Comparison of ENCODE assay signal across 25 mouse cellular contexts in the genomic region with DNA sequence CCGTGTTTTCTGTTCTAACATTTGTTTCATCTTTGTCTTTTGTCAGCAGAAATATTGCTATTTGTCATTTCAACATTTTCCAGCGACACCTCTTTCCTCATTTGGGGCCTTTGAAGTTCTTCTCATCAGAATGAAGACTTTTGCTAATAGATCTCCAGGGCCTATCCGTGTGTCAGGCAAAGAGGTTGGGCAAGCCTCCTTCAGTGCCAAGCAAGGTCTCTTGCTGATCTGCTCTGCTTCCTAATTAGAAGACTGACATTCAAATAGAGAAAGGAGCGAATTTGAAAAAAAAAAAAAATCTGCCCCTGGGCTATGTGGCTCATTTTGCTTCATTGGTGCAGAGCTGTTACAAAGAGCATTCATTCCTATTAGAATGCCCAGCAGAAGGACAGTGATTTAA. TPM values are rescaled to one million over a fixed set of nuclear protein-coding genes. Genes with fewer than 3 reads are reported as not detected.
A peak's percentile ranks its signal among the peaks of the same experiment; 100 is the strongest.
DNase-seq lines count a peak whose midpoint lies in the region; ATAC-seq and TF ChIP-seq lines count a peak whose summit lies in the region.
"Had no signal": no experiment of that assay in that cellular context is flagged by ENCODE, and none has a peak within 500 bp of the region (broad histone marks: within the 10 kb centered on the region; RNA-seq: fewer than 3 reads in every experiment).

No protein-coding gene starts in this region.

- no peak for TF ChIP-seq POLR2A in brain, embryonic 14.5 days (IDR thresholded peaks at IDR 0.05; ENCODE audit: borderline replicate concordance, extremely low read depth, insufficient read depth, insufficient read length, poor library complexity, severe bottlenecking)

- no peak overlapping the region for H3K4me2 ChIP-seq in forebrain, embryonic 14.5 days (ENCODE audit: low read length)
- no peak overlapping the region for H3K4me2 ChIP-seq in forebrain, embryonic 16.5 days (ENCODE audit: low read length)
- no peak overlapping the region for H3K4me2 ChIP-seq in midbrain, embryonic 15.5 days
- H3K4me2 ChIP-seq: embryonic facial prominence, embryonic 13.5 days; forebrain, embryonic 12.5 days; heart, embryonic 11.5 days; hindbrain, embryonic 12.5 days; hindbrain, embryonic 15.5 days had no signal

- 33% methylated on average over 4 of the region's 4 CpGs for WGBS in forebrain, embryonic 14.5 days
- WGBS in forebrain, embryonic 16.5 days, result 34% methylated on average over 4 of the region's 4 CpGs
- WGBS in midbrain, embryonic 15.5 days, result 56% methylated on average over 4 of the region's 4 CpGs
- WGBS in midbrain, embryonic 10.5 days, result 80% methylated on average over 4 of the region's 4 CpGs

- peak; percentile 25 for DNase-seq in forebrain, embryonic 14.5 days (ENCODE audit: low spot score)
- no peak for DNase-seq in midbrain, embryonic 10.5 days (ENCODE audit: low spot score)
- DNase-seq in brain, embryonic 14.5 days (ENCODE audit: low read depth), result peak; percentile 60
- no peak for DNase-seq in testis, postnatal 10 days (ENCODE audit: low spot score)
- DNase-seq: adrenal gland, postnatal 10 days; adrenal gland, postnatal 36 days; cerebellum, adult 11-12 months; cerebellum, adult 8-10 months; cerebellum, postnatal 10 days; cerebellum, postnatal 36 days; embryo, embryonic 11 days; forebrain, postnatal 0 days; gastrocnemius, adult 2 months; gastrocnemius, postnatal 14 days; heart, adult 11 months had no signal

- no peaks in the 10 kb centered on the region for H3K9me3 ChIP-seq in forebrain, embryonic 14.5 days (replicated peaks; ENCODE audit: control insufficient read depth, low read length)
- H3K9me3 ChIP-seq in forebrain, embryonic 16.5 days (ENCODE audit: control insufficient read depth, low read length), result no peaks in the 10 kb centered on the region
- no peaks in the 10 kb centered on the region for H3K9me3 ChIP-seq in midbrain, embryonic 15.5 days
- no peaks in the 10 kb centered on the region for H3K9me3 ChIP-seq in midbrain, embryonic 10.5 days (replicated peaks)
- H3K9me3 ChIP-seq: embryonic facial prominence, embryonic 10.5 days; embryonic facial prominence, embryonic 13.5 days; forebrain, embryonic 12.5 days; hindbrain, embryonic 12.5 days; hindbrain, embryonic 15.5 days had no signal

- no peak for ATAC-seq in forebrain, embryonic 14.5 days
- no peak for ATAC-seq in forebrain, embryonic 16.5 days
- ATAC-seq in midbrain, embryonic 15.5 days (replicated peaks), result 0 out of 2 replicates have a peak, but pooled peaks have one; percentile 60
- ATAC-seq: forebrain, postnatal 0 days; Patski had no signal

- H3K9ac ChIP-seq in forebrain, embryonic 14.5 days (ENCODE audit: low read length), result no peak overlapping the region
- H3K9ac ChIP-seq in forebrain, embryonic 16.5 days (replicated peaks; ENCODE audit: low read depth, low read length), result no peak overlapping the region
- H3K9ac ChIP-seq in midbrain, embryonic 15.5 days, result no peak overlapping the region
- H3K9ac ChIP-seq: embryonic facial prominence, embryonic 13.5 days; forebrain, embryonic 12.5 days; forebrain, postnatal 0 days; hindbrain, embryonic 12.5 days; hindbrain, embryonic 15.5 days had no signal

- H3K4me3 ChIP-seq in forebrain, embryonic 14.5 days (ENCODE audit: low read depth, low read length), result no peak overlapping the region
- H3K4me3 ChIP-seq in forebrain, embryonic 16.5 days (replicated peaks; ENCODE audit: low read length), result no peak overlapping the region
- no peak overlapping the region for H3K4me3 ChIP-seq in midbrain, embryonic 15.5 days
- H3K4me3 ChIP-seq in midbrain, embryonic 10.5 days, result no peak overlapping the region
- H3K4me3 ChIP-seq: embryonic facial prominence, embryonic 10.5 days; embryonic facial prominence, embryonic 13.5 days; erythroblast, embryonic 14.5 days; forebrain, embryonic 12.5 days; gastrocnemius, adult 2 months; hindbrain, embryonic 12.5 days; hindbrain, embryonic 15.5 days had no signal

- no peaks in the 10 kb centered on the region for H3K36me3 ChIP-seq in forebrain, embryonic 14.5 days (ENCODE audit: control insufficient read depth, insufficient read depth, low read length)
- no peaks in the 10 kb centered on the region for H3K36me3 ChIP-seq in forebrain, embryonic 16.5 days (ENCODE audit: control insufficient read depth, insufficient read depth)
- no peaks in the 10 kb centered on the region for H3K36me3 ChIP-seq in midbrain, embryonic 15.5 days (replicated peaks)
- no peaks in the 10 kb centered on the region for H3K36me3 ChIP-seq in midbrain, embryonic 10.5 days
- H3K36me3 ChIP-seq: embryonic facial prominence, embryonic 10.5 days; embryonic facial prominence, embryonic 13.5 days; forebrain, embryonic 12.5 days; hindbrain, embryonic 12.5 days; hindbrain, embryonic 15.5 days had no signal

- no peaks in the 10 kb centered on the region for H3K27me3 ChIP-seq in forebrain, embryonic 14.5 days (replicated peaks; ENCODE audit: control insufficient read depth, insufficient read depth, low read length)
- no peaks in the 10 kb centered on the region for H3K27me3 ChIP-seq in forebrain, embryonic 16.5 days (replicated peaks; ENCODE audit: control insufficient read depth, insufficient read depth, low read length)
- H3K27me3 ChIP-seq in midbrain, embryonic 15.5 days (replicated peaks), result no peaks in the 10 kb centered on the region
- H3K27me3 ChIP-seq in midbrain, embryonic 10.5 days (ENCODE audit: low read depth, poor library complexity, severe bottlenecking), result no peaks in the 10 kb centered on the region
- H3K27me3 ChIP-seq: embryonic facial prominence, embryonic 13.5 days; forebrain, embryonic 12.5 days; hindbrain, embryonic 12.5 days; hindbrain, embryonic 15.5 days; Patski had no signal

- no peaks in the 10 kb centered on the region for H3K4me1 ChIP-seq in forebrain, embryonic 14.5 days (ENCODE audit: control insufficient read depth, insufficient read depth, low read length)
- no peaks in the 10 kb centered on the region for H3K4me1 ChIP-seq in forebrain, embryonic 16.5 days (replicated peaks; ENCODE audit: control insufficient read depth, insufficient read depth, low read length)
- no peaks in the 10 kb centered on the region for H3K4me1 ChIP-seq in midbrain, embryonic 15.5 days
- no peaks in the 10 kb centered on the region for H3K4me1 ChIP-seq in midbrain, embryonic 10.5 days
- H3K4me1 ChIP-seq: embryonic facial prominence, embryonic 10.5 days; embryonic facial prominence, embryonic 13.5 days; forebrain, embryonic 12.5 days; hindbrain, embryonic 12.5 days; hindbrain, embryonic 15.5 days had no signal

- TF ChIP-seq CTCF in brain, embryonic 14.5 days (IDR thresholded peaks at IDR 0.05; ENCODE audit: borderline replicate concordance, extremely low read depth, insufficient read depth, insufficient read length), result no peak

- no peak overlapping the region for H3K27ac ChIP-seq in forebrain, embryonic 14.5 days (ENCODE audit: low read depth, low read length)
- no peak overlapping the region for H3K27ac ChIP-seq in forebrain, embryonic 16.5 days (ENCODE audit: low read length)
- H3K27ac ChIP-seq in midbrain, embryonic 15.5 days, result no peak overlapping the region
- H3K27ac ChIP-seq in midbrain, embryonic 10.5 days (replicated peaks), result no peak overlapping the region
- H3K27ac ChIP-seq: embryonic facial prominence, embryonic 10.5 days; embryonic facial prominence, embryonic 13.5 days; forebrain, embryonic 12.5 days; gastrocnemius, adult 2 months; hindbrain, embryonic 12.5 days; hindbrain, embryonic 15.5 days had no signal

RNA-seq across cellular contexts. Expression of a gene that starts 32.2 kb away (rescaled TPM):
- 0.09 and 0.33 TPM in 2 replicates for polyA plus RNA-seq in forebrain, embryonic 14.5 days (2014; fragmentation: Nextera tagmentation; extraction: Ambion mirVana)
- polyA plus RNA-seq in forebrain, embryonic 16.5 days (2015; fragmentation: Nextera tagmentation; extraction: Ambion mirVana), result 0.22 and 0.52 TPM in 2 replicates
- 0.23 and 0.36 TPM in 2 replicates for polyA plus RNA-seq in midbrain, embryonic 15.5 days (2015; fragmentation: Nextera tagmentation; extraction: Ambion mirVana)
- polyA plus RNA-seq in midbrain, embryonic 10.5 days (2016; fragmentation: Nextera tagmentation; extraction: Ambion mirVana), result 0.48 TPM in 2 replicates
- 0.33 and 0.44 TPM in 2 replicates for polyA plus RNA-seq in brain, embryonic 14.5 days (2012; rRNA removed)
- polyA plus RNA-seq: erythroblast, embryonic 14.5 days had no signal

Comparison
In these comparisons a context has a peak if more than half of its experiments do, and no peak if none do; other contexts are left out.
1. DNase-seq: peak in forebrain, embryonic 14.5 days (single experiment) and brain, embryonic 14.5 days (single experiment); none in midbrain, embryonic 10.5 days (single experiment) and testis, postnatal 10 days (single experiment).